Mouse (Mus musculus): ENCODE results near the gene Jmjd8. TPM values are rescaled to one million over a fixed set of nuclear protein-coding genes. Genes with fewer than 3 reads are reported as not detected.

The Jmjd8 gene
- polyA plus RNA-seq, 1 experiment, result 65.8 TPM

- TF ChIP-seq POLR2A (IDR thresholded peaks at IDR 0.05; ENCODE audit: borderline replicate concordance, insufficient read depth, low read length) (0 out of 2 replicates have a peak, but pooled peaks have one; percentile 11), CTCF (IDR thresholded peaks at IDR 0.05; ENCODE audit: borderline replicate concordance, insufficient read depth, low read depth, low read length) (no peak)
- peak overlapping the region; percentile 77 for H3K4me3 ChIP-seq (replicated peaks; ENCODE audit: insufficient read depth, low read depth, low read length)
- peaks cover 28% of the 10 kb centered on the region for H3K4me1 ChIP-seq (ENCODE audit: control insufficient read depth, insufficient read depth, low read length)
- DNase-seq, result peak; percentile 83 to 85
- H3K27ac ChIP-seq (ENCODE audit: insufficient read depth, low read length), result peak overlapping the region; percentile 95
- H3K27me3 ChIP-seq (ENCODE audit: control insufficient read depth, insufficient read depth, low read length), result no peaks in the 10 kb centered on the region
- WGBS, result 3% methylated on average over 25 of the region's 25 CpGs
Measured at GRCm38 (mm10) chr17:25809606-25810340, 18.9 kb upstream of the Jmjd8 start.

GRCm38 (mm10) chr17:25810890-25811289 lies 17.8 kb upstream of the Jmjd8 start:
- H3K4me3 ChIP-seq (replicated peaks; ENCODE audit: insufficient read depth, low read depth, low read length), result peak overlapping the region; percentile 77
- peaks cover 34% of the 10 kb centered on the region for H3K4me1 ChIP-seq (ENCODE audit: control insufficient read depth, insufficient read depth, low read length)
- peak in 1 of 2 experiments; percentile 36 for DNase-seq
- no peak for TF ChIP-seq POLR2A (IDR thresholded peaks at IDR 0.05; ENCODE audit: borderline replicate concordance, insufficient read depth, low read length)
- no peak for TF ChIP-seq CTCF (IDR thresholded peaks at IDR 0.05; ENCODE audit: borderline replicate concordance, insufficient read depth, low read depth, low read length)
- H3K27me3 ChIP-seq (ENCODE audit: control insufficient read depth, insufficient read depth, low read length), result no peaks in the 10 kb centered on the region
- 30% methylated on average over 4 of the region's 4 CpGs for WGBS
- H3K27ac ChIP-seq (ENCODE audit: insufficient read depth, low read length), result peak overlapping the region; percentile 95

- WGBS, result 0% methylated on average over 20 of the region's 20 CpGs
- H3K27ac ChIP-seq (ENCODE audit: insufficient read depth, low read length), result peak overlapping the region; percentile 36
- peaks cover 44% of the 10 kb centered on the region for H3K4me1 ChIP-seq (ENCODE audit: control insufficient read depth, insufficient read depth, low read length)
- H3K4me3 ChIP-seq (replicated peaks; ENCODE audit: insufficient read depth, low read depth, low read length), result peak overlapping the region; percentile 27
- no peaks in the 10 kb centered on the region for H3K27me3 ChIP-seq (ENCODE audit: control insufficient read depth, insufficient read depth, low read length)
- TF ChIP-seq POLR2A (IDR thresholded peaks at IDR 0.05; ENCODE audit: borderline replicate concordance, insufficient read depth, low read length), result no peak
- TF ChIP-seq CTCF (IDR thresholded peaks at IDR 0.05; ENCODE audit: borderline replicate concordance, insufficient read depth, low read depth, low read length), result peak; percentile 52; the same call in 1 of the 2 replicates
- peak; percentile 76 to 77 for DNase-seq
Measured at GRCm38 (mm10) chr17:25813471-25813870, 15.2 kb upstream of the Jmjd8 start.

GRCm38 (mm10) chr17:25817662-25818061 lies 11.0 kb upstream of the Jmjd8 start:
- no peak for TF ChIP-seq CTCF (IDR thresholded peaks at IDR 0.05; ENCODE audit: borderline replicate concordance, insufficient read depth, low read depth, low read length)
- TF ChIP-seq POLR2A (IDR thresholded peaks at IDR 0.05; ENCODE audit: borderline replicate concordance, insufficient read depth, low read length), result no peak
- Histone ChIP-seq H3K4me1 (ENCODE audit: control insufficient read depth, insufficient read depth, low read length) (peaks cover 26% of the 10 kb centered on the region), H3K4me3 (replicated peaks; ENCODE audit: insufficient read depth, low read depth, low read length) (no peak overlapping the region), H3K27ac (ENCODE audit: insufficient read depth, low read length) (no peak overlapping the region), H3K27me3 (ENCODE audit: control insufficient read depth, insufficient read depth, low read length) (no peaks in the 10 kb centered on the region)
- 74% methylated on average over 11 of the region's 11 CpGs for WGBS
- DNase-seq, result no peak

- WGBS, result 28% methylated on average over 46 of the region's 46 CpGs
- Histone ChIP-seq H3K4me1 (ENCODE audit: control insufficient read depth, insufficient read depth, low read length) (peaks cover 24% of the 10 kb centered on the region), H3K27ac (ENCODE audit: insufficient read depth, low read length) (no peak overlapping the region), H3K4me3 (replicated peaks; ENCODE audit: insufficient read depth, low read depth, low read length) (no peak overlapping the region), H3K27me3 (ENCODE audit: control insufficient read depth, insufficient read depth, low read length) (no peaks in the 10 kb centered on the region)
- peak in 1 of 2 experiments; percentile 44 for DNase-seq
- TF ChIP-seq CTCF (IDR thresholded peaks at IDR 0.05; ENCODE audit: borderline replicate concordance, insufficient read depth, low read depth, low read length) (no peak), POLR2A (IDR thresholded peaks at IDR 0.05; ENCODE audit: borderline replicate concordance, insufficient read depth, low read length) (no peak)
Measured at GRCm38 (mm10) chr17:25818851-25819780, 9.6 kb upstream of the Jmjd8 start.

GRCm38 (mm10) chr17:25823452-25823851 lies 5.2 kb upstream of the Jmjd8 start, which contains the start of gene Wdr24:
TSS of gene Wdr24 (plus strand) at chr17:25823627.
- Histone ChIP-seq H3K4me3 (replicated peaks; ENCODE audit: insufficient read depth, low read depth, low read length) (peak within 1 kb of the TSS; percentile 80), H3K4me1 (ENCODE audit: control insufficient read depth, insufficient read depth, low read length) (peaks cover 12% of the 10 kb centered on the region), H3K27me3 (ENCODE audit: control insufficient read depth, insufficient read depth, low read length) (no peaks in the 10 kb centered on the region), H3K27ac (ENCODE audit: insufficient read depth, low read length) (peak within 1 kb of the TSS; percentile 31; the same call in 1 of the 2 replicates)
- DNase-seq, result peak; percentile 85 to 86
- TF ChIP-seq POLR2A (IDR thresholded peaks at IDR 0.05; ENCODE audit: borderline replicate concordance, insufficient read depth, low read length) (peak; percentile 77; the same call in 1 of the 2 replicates), CTCF (IDR thresholded peaks at IDR 0.05; ENCODE audit: borderline replicate concordance, insufficient read depth, low read depth, low read length) (no peak)
- WGBS, result under 1% methylated on average over 18 of the region's 18 CpGs

- Histone ChIP-seq H3K27me3 (ENCODE audit: control insufficient read depth, insufficient read depth, low read length) (no peaks in the 10 kb centered on the region), H3K27ac (ENCODE audit: insufficient read depth, low read length) (no peak overlapping the region), H3K4me1 (ENCODE audit: control insufficient read depth, insufficient read depth, low read length) (peaks cover 14% of the 10 kb centered on the region), H3K4me3 (replicated peaks; ENCODE audit: insufficient read depth, low read depth, low read length) (peak overlapping the region; percentile 80)
- TF ChIP-seq POLR2A (IDR thresholded peaks at IDR 0.05; ENCODE audit: borderline replicate concordance, insufficient read depth, low read length) (no peak), CTCF (IDR thresholded peaks at IDR 0.05; ENCODE audit: borderline replicate concordance, insufficient read depth, low read depth, low read length) (no peak)
- 68% methylated on average over 17 of the region's 17 CpGs for WGBS
- DNase-seq, result no peak
Measured at GRCm38 (mm10) chr17:25824362-25825142, 4.1 kb upstream of the Jmjd8 start.

All from cerebellum, adult 2 months (tissue).